Mouse (Mus musculus) embryo, embryonic 9.5 days (tissue): Measurements from ENCODE around the gene Clrn2.
"Not testable (repeated sequence)": the region's sequence is repeated elsewhere in the genome, so short reads cannot be mapped to it uniquely, and the experiment has no call there.

Source experiments
- DNase-seq: peaks from one replicate; pipeline ENCODE4 v3.0.0-alpha.2; 2017; ENCODE audit errors: extremely low spot score

Clrn2 gene

DNA sequence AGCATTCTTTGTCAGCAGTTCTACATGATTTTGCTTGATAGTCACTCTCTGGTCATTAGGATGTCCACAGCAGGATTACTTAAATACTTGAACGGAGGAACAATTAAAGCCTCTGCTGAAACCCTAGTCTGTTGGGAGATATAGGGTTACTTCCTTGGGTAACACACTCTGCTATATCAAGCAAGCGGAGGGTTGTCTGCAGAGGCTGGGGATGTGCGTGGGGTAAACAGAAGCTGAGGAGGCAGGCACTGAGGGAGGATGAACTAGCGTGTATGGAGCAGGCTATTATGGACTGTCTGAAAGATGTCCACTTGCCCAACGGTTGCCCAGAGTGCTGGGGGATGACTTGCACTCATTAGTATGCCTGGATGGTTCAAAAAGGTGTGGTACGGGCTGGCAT, at the start of gene Clrn2:
TSS of gene Clrn2 (plus strand) at position 301 of the 400 bp plus-strand sequence.
- no peak for DNase-seq

DNA sequence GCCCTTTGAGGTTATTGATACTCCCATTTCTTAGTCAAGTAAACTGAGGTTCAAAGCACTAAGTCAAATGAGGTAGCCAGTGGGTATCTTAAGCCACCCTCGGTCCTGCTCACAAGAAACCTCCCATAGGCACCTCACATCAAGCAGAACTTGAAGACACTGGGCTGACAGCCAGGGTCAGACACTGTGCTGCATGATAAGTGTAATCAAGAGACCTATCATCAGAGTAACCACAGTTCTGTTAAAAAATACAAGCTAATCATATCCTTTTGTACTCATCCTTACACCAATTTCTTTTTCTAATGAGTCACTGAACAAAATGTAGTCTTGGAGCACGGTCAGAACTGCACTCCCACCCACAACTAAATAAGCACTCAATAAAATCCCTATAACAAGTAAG, 47.4 kb upstream of the Clrn2 start:
- no peak for DNase-seq

DNA sequence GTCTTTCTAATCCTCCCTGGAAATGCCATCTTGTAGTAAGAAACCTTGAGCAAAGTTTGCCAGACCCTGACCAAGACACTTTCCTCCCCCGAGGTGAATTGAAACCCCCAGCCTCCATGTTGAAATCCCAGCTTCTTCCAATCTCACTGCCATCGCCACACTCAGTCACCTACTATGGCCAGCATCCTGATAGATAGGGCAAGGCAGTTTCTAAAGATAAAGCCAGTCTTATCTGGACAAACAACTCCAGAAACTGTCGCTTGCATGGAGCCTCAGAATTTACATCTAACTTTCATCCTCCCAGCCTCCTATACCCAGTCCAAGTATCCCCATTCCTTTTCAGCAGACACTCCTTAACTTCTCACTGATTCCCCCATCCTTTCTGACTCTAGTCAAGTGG, 37.1 kb upstream of the Clrn2 start:
- DNase-seq: no peak

DNA sequence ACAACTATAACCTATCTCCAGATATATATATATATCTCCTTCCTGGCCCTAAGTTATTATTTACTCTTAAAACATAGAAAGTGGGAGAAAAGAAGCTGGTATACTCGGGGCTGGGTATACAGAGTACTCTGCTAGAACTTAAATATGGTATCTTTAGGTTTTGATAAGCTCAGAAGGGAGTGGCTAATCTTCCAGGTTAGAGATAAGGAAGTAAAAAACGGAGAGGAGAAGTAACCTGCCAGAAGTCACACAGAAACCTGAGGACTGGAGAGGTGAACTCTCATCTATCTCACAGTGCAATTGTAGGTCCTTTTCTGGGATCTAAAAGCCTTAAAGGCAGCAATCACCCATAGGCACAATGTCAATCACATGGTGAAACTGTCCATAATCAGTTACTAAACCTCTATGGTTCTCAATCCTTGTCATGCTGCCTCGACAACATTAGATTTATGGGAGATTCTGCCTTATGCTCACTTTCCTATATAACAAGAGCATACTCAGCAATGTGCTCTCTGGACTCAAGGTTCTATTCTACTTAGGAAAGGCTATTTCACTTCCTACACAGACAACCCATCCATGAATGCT, 35.6 kb upstream of the Clrn2 start:
- no peak for DNase-seq

DNA sequence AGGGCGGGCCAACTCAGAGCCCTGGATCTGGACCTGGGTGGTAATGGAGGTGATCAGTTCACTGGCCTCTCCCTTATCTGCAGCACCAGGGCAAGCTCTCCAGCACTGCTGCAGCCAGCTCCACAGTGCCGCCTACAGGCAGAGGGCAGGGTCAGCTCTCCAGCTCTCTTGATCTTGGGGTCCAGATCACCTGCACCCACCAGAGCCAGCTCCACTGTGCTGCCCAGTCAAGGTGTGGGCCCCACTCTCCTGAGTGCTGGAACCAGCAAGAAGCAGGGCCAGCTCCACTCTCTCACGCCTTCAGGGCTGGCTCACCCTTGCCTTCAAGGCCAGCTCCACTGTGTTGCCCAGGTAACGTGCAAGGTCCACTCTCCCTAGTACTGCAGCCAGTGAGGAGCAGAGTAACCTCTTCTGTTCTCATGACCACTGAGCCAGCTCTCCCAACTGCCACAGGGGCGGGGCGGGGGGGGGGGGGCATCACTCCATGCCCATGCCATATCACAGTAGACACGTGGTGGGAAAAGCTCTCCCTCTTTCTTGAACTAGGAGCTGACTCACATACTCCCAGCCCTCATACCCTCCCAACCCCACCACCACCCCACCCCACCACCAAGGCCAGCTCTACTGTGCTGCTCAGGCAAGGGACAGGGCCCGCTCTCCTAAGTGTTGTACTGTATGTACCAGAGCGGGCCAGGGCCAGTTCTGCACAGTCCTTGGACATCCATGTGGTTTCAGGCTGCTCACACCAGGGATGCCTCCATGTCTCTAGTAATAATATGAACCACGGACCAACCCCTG, 33.5 kb upstream of the Clrn2 start:
- DNase-seq: peak; percentile 38

DNA sequence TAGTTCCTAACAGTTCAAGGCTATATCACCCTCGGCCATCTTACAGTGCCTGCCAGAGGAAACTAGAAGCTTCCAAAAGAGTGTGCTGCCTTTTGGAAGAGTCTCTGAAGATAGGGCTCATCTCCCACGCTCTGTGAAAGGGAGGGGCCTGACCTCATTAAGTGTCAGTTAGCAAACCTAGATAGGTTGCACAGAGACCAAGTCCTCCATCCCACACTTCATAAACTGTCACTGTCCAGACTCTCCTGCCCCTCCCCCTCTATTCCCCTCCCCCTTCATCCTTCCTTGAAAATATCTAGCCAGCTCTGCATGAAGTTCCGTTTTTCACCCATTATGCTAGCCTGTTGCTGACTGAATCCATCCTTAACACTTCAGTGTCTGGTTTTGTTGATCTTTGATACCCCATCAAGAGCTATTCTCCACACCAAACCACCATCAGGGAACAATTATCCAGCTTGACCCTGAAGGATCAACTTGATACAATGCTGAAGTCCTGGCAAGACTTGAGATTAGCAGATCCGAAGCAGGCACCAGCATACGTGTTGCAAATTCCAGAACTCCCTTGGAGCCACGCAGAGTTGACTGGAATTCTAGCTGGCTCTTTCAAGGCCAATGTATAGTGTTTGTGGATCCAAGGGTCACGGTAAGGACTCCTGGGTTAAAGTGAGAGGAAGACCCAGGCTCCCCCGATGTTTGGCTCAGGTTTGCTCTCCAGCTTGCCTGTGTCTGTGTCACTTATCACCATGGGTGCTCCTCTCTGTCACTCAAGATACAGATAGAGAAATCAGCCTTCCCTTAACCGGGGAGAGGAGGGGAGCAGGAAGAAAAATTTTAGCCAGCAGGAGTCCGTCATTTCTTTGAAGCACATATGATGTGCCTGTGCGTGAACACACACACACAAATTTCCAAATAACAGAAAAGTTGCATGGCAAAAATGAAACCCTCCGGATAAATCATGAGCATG, 31.4 kb upstream of the Clrn2 start:
- DNase-seq: peak; percentile 13

DNA sequence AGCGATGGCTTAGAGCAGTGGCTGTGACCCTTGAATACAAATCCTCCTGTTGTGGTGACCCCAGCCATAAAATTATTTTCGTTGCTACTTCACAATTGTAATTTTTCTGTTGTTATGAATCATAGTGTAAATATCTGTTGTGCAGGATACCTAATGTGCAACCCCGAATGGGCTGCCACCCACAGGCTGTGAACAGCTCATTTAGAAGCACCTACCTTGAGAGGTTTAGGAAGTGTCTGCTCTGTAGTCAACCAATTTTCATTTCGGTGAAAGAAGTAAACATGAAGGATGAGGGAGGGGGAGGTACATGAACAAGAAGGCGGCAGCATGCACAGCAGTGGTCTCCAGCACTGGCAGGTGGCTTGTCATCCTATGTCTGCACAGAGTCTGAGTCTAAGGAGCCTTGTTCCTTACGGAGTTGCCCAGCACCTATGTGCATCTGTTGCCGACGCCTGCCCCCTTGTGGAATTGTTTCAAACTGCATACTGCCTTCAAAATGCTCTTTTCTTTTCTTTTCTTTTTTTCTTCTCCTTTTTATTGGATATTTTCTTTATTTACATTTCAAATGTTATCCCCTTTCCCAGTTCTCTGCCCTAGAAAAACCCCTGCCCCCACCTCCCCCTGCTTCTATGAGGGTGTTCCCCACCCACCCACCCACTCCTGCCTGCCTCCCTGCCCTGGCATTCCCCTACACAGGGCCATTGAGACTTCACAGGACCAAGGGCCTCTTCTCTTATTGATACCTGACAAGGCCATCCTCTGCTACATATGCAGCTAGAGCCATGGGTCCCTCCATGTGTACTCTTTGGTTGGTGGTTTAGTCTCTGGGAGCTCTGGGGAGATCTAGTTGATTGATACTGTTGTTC, 29.3 kb upstream of the Clrn2 start:
- DNase-seq: peak; percentile 51

DNA sequence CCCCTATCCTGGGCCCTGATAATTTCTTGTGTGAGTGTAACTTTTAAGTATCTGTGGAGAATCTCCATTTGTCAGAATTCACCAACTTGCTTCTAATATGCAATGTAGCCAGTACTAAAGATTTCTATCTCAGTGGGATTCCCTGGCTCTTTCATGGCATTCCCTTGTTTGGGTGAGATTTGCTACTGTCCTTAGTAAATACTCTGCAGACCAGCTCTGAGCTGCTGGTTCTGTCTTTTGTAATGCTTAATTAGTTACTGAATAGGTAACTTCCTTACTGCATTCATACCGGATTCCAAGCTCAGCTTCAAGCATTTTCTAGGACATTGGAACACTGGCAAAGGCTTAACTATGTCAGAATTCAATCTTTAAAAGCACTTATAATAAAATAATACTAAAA, 27.8 kb upstream of the Clrn2 start:
- DNase-seq: not testable (repeated sequence)

DNA sequence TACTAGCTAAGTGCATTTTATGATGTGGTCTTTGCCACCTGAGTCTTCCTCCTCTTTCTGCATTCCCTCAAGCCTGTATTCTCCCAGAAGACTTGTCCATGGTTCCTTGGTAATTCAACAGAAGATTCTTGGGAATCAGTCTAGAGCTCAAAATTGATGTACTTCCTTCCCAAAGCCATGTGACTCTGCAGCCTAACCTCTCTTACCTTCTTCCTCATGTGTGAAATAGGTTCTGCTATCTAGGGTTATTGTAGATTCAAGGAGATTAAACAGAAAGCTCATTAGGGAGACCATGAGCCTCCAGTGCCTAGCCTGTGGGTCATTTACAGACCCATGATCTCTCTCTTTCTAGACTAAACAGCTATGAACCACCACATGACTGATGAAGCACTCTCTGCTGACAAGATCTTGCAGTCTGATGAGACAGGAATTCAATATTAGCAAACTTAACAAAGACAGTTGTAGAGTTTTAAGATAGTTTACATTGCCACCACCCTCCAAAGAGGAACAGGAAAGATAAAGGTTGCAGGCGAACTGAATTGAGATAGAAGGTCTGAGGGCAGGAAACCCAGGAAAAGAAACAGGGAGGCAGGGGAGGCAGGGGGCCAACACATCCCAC, 27.0 kb upstream of the Clrn2 start:
- DNase-seq: no peak

DNA sequence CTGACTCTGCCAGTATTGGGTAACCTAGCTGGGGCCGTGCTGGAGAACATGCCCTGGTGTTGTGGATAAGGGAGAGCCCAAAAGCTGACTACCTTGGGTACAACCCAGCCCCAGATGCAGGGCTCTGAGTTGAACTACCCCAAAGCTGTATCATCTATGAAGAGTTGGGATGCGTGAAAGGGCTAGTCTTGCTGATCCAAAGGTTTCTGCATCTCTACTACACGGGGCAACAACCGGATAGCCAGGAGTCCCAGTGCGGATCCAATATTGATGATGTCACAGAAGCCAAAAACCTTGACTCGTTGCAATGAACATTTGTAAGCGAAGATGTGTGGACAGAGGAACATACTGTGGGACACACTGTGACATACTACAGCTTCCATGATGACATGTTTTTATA, 25.7 kb upstream of the Clrn2 start:
- DNase-seq: no peak

DNA sequence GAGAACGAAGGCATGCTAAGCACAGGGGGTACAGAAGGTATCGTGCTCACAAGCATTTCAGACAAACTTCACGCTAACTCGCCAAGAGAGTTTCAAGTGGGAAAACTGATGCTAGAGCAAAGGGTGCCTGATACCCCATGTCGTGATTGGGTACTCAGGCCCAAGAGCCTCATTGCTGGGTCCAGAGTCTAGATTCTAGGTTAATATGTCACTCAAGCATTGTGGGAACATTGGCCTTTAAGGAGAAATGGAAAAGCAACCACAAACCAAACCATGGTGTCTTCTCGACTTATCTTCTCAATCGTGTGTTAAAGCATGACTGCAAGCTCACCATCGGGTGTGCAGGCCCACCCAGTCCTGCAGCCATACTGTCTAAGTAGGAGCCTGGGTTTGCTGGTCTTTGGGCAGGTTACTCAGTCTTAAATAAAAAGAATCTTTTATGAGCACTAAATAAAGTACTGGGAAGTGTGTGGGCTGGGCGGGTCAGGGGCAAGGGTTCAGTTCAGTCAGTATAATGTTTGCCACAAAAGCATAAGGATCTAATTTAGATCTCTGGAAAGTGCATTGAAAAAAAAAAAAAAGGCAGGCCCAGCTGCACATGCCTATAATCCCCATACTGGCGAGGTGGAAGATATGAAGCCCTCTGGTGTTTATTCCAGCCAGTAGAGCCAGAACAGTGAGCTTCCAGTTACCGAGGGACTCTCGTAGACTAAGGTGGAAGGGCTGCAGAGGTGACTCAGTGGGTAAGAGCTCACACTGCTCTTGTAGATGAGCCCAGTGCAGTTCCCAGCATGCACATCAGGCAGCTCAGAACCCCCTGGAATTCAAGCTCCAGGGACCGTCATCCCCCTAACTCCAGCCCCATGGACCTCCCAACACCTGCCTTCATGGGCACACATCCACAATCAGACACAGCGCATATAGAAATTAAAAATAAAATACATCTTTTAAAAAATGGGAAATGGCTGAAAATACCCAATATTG, 17.3 kb upstream of the Clrn2 start:
- no peak for DNase-seq

DNA sequence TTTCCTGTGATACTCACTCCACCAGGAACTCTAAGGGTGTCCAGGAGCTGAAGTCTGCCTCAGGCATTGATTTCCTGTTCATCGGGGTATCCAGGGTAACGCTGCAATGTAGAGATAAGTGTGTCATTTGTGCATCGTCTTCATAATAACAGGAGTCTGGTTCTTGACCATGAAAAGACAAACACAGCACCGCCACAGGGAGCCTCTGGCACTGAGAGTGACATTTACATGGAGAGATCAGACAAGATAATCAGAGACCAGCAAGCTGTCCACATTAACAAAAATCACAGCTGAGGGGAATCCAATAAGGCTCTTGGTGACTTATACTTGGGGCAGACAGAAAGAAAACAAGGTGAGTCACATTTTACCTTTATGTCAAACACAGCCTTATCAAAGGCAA, 15.7 kb upstream of the Clrn2 start:
- DNase-seq: no peak

DNA sequence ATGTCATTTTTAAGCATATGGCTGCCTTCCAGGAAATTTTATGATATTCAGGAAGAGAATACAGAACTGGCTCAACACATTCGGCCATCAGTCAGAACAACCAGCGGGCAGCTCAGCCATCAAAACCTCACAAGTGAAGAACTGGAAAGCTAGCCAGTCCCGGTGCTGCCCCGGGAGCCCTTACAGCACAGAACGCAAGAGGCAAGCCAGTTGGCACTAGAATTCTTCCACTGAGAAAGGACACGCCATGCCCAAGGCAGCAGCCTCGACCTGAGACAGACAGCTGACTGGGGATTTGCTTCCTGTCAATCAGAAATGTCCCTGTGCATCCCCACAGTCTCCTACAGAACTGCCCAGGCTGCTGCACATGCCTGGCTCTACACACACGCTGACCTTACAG, 15.2 kb upstream of the Clrn2 start:
- DNase-seq: no peak

DNA sequence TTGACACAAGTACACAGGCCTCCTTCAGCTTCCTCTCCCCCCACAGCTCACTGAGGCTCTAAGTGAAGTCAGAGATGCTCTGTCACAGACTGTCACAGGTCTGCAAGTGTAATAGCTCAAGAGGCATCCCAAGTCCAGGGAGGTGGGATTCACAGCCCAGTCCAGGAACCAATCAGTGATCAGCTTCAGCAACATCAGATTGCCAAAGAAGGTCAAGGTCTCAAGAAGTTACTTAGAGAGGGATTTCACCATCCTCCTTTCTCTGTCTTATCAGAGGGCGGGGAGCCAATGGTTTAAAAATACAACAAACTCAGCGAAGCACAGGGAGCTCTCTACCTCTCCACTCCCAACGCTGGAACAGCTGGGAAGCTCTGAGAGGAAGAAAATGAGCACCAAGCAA, 12.4 kb upstream of the Clrn2 start:
- no peak for DNase-seq

DNA sequence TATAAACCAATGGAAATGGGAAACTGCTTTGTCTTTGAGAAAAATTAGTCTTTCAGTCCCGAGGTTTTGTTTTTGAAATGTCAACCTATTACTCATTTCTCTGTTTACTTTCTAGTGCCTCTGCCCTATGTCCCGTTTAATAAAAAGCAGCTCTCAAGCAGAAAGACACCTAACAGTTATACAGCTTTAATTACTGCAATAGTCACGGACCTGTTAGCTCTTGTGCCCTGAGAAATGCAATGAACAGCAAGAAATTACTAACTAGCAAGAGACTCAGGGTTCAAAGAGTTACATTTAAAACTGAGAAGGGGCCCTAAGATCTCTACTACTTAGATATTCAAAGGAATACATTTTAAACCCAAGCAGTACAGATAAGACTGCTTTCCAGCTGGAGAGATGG, 11.8 kb upstream of the Clrn2 start:
- no peak for DNase-seq

DNA sequence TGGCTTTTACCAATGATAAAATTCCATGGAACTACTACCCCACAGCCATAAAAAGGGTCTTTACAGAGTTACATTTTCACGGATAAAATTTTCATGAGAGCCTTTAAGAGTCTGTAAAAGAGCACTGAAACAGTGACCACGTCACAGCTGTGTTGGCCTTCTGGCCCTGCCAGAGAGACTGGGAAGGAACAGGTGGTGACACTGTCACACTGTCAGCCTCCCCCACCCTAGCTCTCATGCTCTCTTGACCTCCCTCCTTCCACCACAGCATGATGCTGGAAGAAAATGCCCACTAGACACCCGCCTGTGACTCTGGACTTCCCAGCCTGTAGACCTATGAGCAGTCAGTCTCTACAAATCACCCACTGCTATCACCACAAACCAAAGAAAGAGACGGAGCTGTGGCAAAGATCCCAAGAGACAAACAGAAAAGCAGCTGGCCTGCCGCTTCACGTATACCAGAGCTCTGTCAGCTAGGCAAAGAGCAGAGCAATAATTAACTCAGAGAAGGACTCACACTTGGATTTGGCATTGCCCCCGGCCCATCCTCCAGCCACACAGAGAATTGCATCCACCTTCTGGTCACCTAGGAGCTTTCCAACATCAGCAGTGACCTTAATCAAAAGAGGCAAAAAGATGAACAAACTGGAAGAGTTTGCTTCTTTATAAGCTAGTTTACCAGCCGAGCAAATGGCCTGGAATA, 9.3 kb upstream of the Clrn2 start:
- no peak for DNase-seq

DNA sequence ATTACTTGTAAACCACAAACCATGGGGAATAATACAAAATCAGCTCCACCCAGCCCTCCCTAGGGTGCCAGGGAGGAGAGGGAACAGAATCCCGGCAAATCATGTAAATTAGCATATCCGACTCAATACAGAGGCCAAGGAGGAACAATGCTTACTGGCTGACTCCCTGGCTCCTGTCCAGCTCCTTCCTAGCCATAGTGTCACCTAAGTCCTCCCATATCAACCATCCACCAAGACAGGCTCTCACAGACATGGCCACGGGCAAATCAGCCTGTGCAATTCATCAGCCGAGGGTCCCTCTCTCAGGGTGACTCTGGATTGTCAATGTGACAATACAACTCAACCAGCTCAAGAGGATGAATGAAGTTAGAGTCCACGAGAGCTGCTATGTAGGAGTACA, 4.9 kb upstream of the Clrn2 start:
- DNase-seq: peak; percentile 11

DNA sequence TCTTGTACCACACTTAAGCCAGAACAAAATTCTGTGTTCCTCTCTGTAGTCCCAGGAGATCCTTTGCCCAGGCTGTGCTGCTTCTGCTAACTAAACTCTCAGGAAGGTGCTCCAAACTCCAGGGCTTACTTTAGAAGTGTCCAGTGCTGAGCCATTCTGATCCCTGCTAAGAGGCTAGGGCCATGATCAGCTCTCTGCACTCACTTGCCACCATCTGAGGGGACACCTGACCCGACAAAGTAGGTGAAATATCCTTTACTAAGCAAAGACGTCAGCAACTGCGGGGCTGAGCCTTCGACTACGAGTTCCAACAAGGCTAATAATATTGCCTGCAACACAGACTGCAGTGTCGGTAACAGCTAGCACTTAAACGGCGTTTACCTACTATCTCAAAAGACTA, 4.3 kb upstream of the Clrn2 start:
- no peak for DNase-seq
